Mouse (Mus musculus): Measurements from ENCODE around the gene Tmem106c. TPM values are rescaled to one million over a fixed set of nuclear protein-coding genes. Genes with fewer than 3 reads are reported as not detected.

The Tmem106c gene
- polyA plus RNA-seq (2014; fragmentation: Illumina TruSeq; extraction: RNeasy Lipid Tissue Mini Kit (QIAGEN cat#74804); ENCODE audit: low read depth, low replicate concordance), result 8.1 TPM

DNA sequence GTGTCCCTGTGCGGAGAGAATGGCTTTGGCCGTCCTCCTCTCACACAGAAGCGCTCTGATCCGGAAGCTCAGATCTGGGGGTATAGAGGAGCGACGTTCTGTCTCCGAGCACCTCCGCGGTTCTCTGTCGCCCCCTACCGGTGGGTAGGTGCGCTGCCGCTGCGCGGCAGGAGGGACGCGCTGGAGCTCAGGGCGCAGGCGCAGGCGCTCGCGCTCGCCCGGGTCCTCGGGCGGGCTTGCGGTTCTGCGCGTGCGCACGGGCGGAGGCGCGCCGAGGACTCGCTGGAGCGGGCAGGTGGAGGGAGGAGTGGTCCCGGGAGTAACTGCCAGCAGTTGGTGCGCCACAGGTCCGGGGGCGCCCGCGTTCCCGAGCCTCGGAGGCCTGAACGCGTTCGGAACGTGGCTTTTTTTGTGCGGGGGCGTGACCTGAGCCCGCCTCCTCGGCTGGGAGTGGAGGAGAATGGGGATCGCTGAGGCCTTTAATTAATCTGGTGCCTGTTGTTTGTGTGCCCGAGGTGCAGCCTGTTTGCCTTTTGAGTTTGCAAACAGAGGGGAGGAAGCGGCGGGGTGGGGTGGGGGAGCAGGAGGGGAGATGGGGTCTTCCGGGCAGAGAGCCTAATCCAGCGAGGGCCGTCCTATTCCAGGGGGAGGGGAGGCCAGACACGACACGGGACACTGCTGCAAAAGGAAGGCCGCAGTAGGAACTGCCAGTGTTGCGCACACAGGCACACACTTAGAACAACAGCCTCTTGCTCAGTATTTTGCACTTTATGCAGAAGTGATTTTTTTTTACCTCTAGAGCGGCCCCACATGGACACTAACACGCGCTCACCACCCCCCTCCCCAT lies at the start of gene Tmem106c:
Gene Tmem106c, plus strand, starts transcription at position 212 of the 847 bp plus-strand sequence.

DNA sequence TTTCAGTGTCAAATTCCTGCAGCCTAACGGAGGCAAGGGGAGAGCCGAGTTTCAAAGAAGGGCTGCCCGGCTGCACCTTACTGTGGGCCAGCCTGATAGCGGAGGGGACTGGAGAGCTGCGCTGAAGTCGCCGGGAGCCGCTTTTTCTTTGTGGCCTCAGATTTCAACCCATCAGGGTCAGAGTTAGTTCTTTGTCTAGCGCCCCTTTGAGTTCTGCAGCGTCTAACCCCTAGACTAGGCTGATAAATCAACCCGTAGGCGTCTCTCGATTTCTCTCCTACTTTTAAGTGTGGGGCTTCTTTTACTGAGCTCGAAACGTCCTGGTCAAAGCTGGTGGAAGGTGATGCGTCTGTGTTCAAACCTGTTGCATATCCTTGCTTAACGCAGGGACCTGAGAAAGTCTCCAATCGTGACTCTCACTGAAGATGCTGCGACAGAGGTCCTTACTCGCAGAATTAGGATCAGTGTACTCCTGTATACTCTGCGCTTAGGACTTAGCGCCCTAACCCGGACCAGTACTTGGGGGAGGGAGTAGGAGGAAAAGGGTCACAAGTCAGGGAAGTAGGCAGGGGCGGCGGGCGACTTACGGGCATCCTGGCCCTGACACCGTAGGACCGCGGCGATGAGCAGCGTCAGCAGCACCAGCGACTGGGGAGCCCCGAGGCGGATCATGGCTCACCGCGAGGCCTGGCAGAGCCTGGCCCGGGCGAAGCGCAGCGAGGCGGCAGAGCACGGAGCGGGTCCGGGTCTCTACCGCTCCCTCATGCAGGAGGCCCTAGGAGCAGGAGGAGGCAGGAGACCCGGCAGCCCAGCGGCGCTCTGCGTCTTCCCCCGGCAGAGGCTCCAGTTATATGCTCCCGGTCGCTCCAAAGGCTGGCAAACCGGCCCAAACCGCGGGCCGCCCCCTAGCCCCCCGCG lies 40.1 kb downstream of the Tmem106c start, which contains the start of gene Col2a1:
Gene Col2a1, minus strand, starts transcription at position 874 of the 918 bp plus-strand sequence.

Other genes starting within 250 kb of the Tmem106c start
- gene Endou, start 232.9 kb upstream of the Tmem106c start, polyA plus RNA-seq (2014; fragmentation: Illumina TruSeq; extraction: RNeasy Lipid Tissue Mini Kit (QIAGEN cat#74804); ENCODE audit: low read depth, low replicate concordance), result 2.0 TPM
- gene Rapgef3, start 196.2 kb upstream of the Tmem106c start, polyA plus RNA-seq (2014; fragmentation: Illumina TruSeq; extraction: RNeasy Lipid Tissue Mini Kit (QIAGEN cat#74804); ENCODE audit: low read depth, low replicate concordance), result 1.1 TPM
- 63.9 TPM for gene Slc48a1, start 185.7 kb upstream of the Tmem106c start, polyA plus RNA-seq (2014; fragmentation: Illumina TruSeq; extraction: RNeasy Lipid Tissue Mini Kit (QIAGEN cat#74804); ENCODE audit: low read depth, low replicate concordance)
- 1.6 TPM for gene Hdac7, start 119.7 kb upstream of the Tmem106c start, polyA plus RNA-seq (2014; fragmentation: Illumina TruSeq; extraction: RNeasy Lipid Tissue Mini Kit (QIAGEN cat#74804); ENCODE audit: low read depth, low replicate concordance)
- 82.4 TPM for gene Vdr, start 53.6 kb upstream of the Tmem106c start, polyA plus RNA-seq (2014; fragmentation: Illumina TruSeq; extraction: RNeasy Lipid Tissue Mini Kit (QIAGEN cat#74804); ENCODE audit: low read depth, low replicate concordance)
- gene Col2a1, start 40.5 kb downstream of the Tmem106c start, polyA plus RNA-seq (2014; fragmentation: Illumina TruSeq; extraction: RNeasy Lipid Tissue Mini Kit (QIAGEN cat#74804); ENCODE audit: low read depth, low replicate concordance), result not detected
- gene Pfkm, start 128.4 kb downstream of the Tmem106c start, polyA plus RNA-seq (2014; fragmentation: Illumina TruSeq; extraction: RNeasy Lipid Tissue Mini Kit (QIAGEN cat#74804); ENCODE audit: low read depth, low replicate concordance), result 8.8 TPM
- 24.9 TPM for gene Senp1, start 129.5 kb downstream of the Tmem106c start, polyA plus RNA-seq (2014; fragmentation: Illumina TruSeq; extraction: RNeasy Lipid Tissue Mini Kit (QIAGEN cat#74804); ENCODE audit: low read depth, low replicate concordance)
- gene Asb8, start 201.4 kb downstream of the Tmem106c start, polyA plus RNA-seq (2014; fragmentation: Illumina TruSeq; extraction: RNeasy Lipid Tissue Mini Kit (QIAGEN cat#74804); ENCODE audit: low read depth, low replicate concordance), result 27.2 TPM
- 0.12 TPM for gene Ccdc184, start 203.0 kb downstream of the Tmem106c start, polyA plus RNA-seq (2014; fragmentation: Illumina TruSeq; extraction: RNeasy Lipid Tissue Mini Kit (QIAGEN cat#74804); ENCODE audit: low read depth, low replicate concordance)
- gene Olfr288, start 231.3 kb downstream of the Tmem106c start, polyA plus RNA-seq (2014; fragmentation: Illumina TruSeq; extraction: RNeasy Lipid Tissue Mini Kit (QIAGEN cat#74804); ENCODE audit: low read depth, low replicate concordance), result not detected